Mouse (Mus musculus) myocyte (in vitro differentiated cells): ENCODE measurements around the gene Ergic1. TPM values are rescaled to one million over a fixed set of nuclear protein-coding genes. Genes with fewer than 3 reads are reported as not detected.

ENCODE experiments used
- H3K27me3 ChIP-seq: one replicate; pipeline ENCODE4 v1.6.1; 2011; ENCODE audit not compliant: control insufficient read depth, insufficient read depth, insufficient read length
- H3K36me3 ChIP-seq: one replicate; pipeline ENCODE4 v1.6.1; 2011; ENCODE audit not compliant: control insufficient read depth, insufficient read depth
- H3K4me2 ChIP-seq: one replicate; pipeline ENCODE4 v1.6.1; 2011; ENCODE audit warnings: low read depth, control low read depth
- H3K4me3 ChIP-seq: one replicate; pipeline ENCODE4 v1.5.1; 2011; ENCODE audit warnings: mild to moderate bottlenecking, control low read depth, moderate library complexity
- H3K79me2 ChIP-seq: one replicate; pipeline ENCODE4 v1.6.1; 2011; ENCODE audit not compliant: control insufficient read depth, insufficient read depth
- H3ac ChIP-seq: one replicate; pipeline ENCODE4 v1.6.1; 2011; ENCODE audit not compliant: control insufficient read depth, insufficient read length
- CEBPB ChIP-seq: IDR thresholded peaks from 2 replicates; pipeline ENCODE4 v1.6.1; 2011; ENCODE audit warnings: mild to moderate bottlenecking, moderate library complexity; ENCODE audit not compliant: poor library complexity, insufficient read depth, severe bottlenecking
- E2F4 ChIP-seq: IDR thresholded peaks from one replicate; pipeline ENCODE4 v1.6.1; 2011; ENCODE audit warnings: mild to moderate bottlenecking, control low read depth, moderate library complexity; ENCODE audit not compliant: insufficient read depth
- MAX ChIP-seq: IDR thresholded peaks from one replicate; pipeline ENCODE4 v1.6.1; 2011; ENCODE audit warnings: low read depth, mild to moderate bottlenecking, control low read depth
- MYOD1 ChIP-seq, 3 experiments: IDR thresholded peaks; one replicate each; pipeline ENCODE4 v1.6.1; 2011; ENCODE audit warnings: control low read depth in 2 of 3, low read depth in 2 of 3, mild to moderate bottlenecking in 2 of 3, moderate library complexity in 1 of 3; ENCODE audit not compliant: insufficient read length in 2 of 3, control insufficient read depth in 1 of 3
- MYOG ChIP-seq, 3 experiments: IDR thresholded peaks; one replicate each; pipeline ENCODE4 v1.6.1; 2011; ENCODE audit warnings: control low read depth in 2 of 3, low read depth in 2 of 3, mild to moderate bottlenecking in 2 of 3; ENCODE audit not compliant: insufficient read length in 2 of 3, control insufficient read depth in 1 of 3, insufficient read depth in 1 of 3
- POLR2A ChIP-seq: IDR thresholded peaks from one replicate; pipeline ENCODE4 v1.6.1; 2011; ENCODE audit warnings: low read depth, mild to moderate bottlenecking, control low read depth, moderate library complexity; ENCODE audit not compliant: insufficient read length
- POLR2AphosphoS2 ChIP-seq: IDR thresholded peaks from one replicate; pipeline ENCODE4 v1.6.1; 2011; ENCODE audit warnings: low read depth, control low read depth; ENCODE audit not compliant: insufficient read length
- REST ChIP-seq: IDR thresholded peaks from one replicate; pipeline ENCODE4 v1.6.1; 2011; ENCODE audit warnings: mild to moderate bottlenecking, control low read depth, moderate library complexity; ENCODE audit not compliant: insufficient read depth, insufficient read length
- SRF ChIP-seq: IDR thresholded peaks from one replicate; pipeline ENCODE4 v1.6.1; 2011; ENCODE audit warnings: low read depth; ENCODE audit not compliant: control insufficient read depth, insufficient read length
- TCF12 ChIP-seq: IDR thresholded peaks from one replicate; pipeline ENCODE4 v1.6.1; 2011; ENCODE audit warnings: mild to moderate bottlenecking, control low read depth; ENCODE audit not compliant: poor library complexity, insufficient read depth, severe bottlenecking
- TCF3 ChIP-seq: IDR thresholded peaks from one replicate; pipeline ENCODE4 v1.6.1; 2011; ENCODE audit warnings: low read depth, control low read depth; ENCODE audit not compliant: insufficient read length
- USF1 ChIP-seq: IDR thresholded peaks from one replicate; pipeline ENCODE4 v1.6.1; 2011; ENCODE audit warnings: low read depth, mild to moderate bottlenecking, control low read depth, moderate library complexity
- polyA plus RNA-seq: library from polyadenylated mRNA; unstranded; fragments of >200 nt; fragmentation: generic; extraction: Trizol; gene quantifications from one replicate; pipeline ENCODE4 v1.2.1, GENCODE M21; 2012; ENCODE audit warnings: missing spikeins

Gene Ergic1
- polyA plus RNA-seq, 1 experiment: 102 TPM

DNA sequence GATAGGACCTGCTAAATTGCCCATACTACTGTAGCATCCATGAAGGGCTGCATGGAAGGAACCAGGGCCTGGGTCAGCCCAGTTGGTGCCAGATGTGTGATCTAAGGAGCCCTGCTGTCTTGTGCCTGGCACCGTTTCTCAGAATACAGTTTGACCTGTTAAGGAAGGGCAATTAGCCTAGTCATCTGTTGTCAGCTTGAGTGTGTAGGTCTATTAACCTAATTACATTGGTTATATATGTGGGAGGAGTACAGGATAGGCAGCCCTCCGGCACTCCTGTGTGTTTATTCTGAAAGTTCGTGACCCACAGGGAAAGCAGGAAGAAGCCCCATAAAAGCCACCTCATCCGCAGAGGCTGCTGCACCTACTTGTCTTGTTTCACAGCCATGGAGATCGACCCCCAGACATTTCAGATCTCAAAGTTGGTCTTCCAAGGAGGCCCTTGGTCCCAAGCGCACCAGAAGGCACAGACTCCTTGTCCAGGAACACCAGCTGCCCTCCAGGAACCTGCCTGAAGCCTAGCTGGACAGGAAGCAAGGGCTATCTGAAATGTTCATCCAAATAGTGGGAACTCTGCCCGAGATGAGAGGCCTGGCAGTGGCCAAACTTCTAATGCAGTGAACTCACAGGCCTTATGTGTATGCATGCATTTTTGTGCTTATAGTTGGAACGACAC, 6.0 kb downstream of the Ergic1 start:
- no peak overlapping the region for H3K4me2 ChIP-seq
- peaks cover 65% of the 10 kb centered on the region for H3K79me2 ChIP-seq
- H3K27me3 ChIP-seq: no peaks in the 10 kb centered on the region
- peaks cover 13% of the 10 kb centered on the region for H3K36me3 ChIP-seq
- H3K4me3 ChIP-seq: no peak overlapping the region
- TF ChIP-seq TCF3 (no peak), TCF12 (no peak), POLR2A (no peak), POLR2AphosphoS2 (no peak), CEBPB (no peak), MYOG (IDR thresholded peaks at IDR 0.05; ENCODE audit: control insufficient read depth in 1 of 3, insufficient read depth in 1 of 3, insufficient read length in 2 of 3, low read depth in 2 of 3) (no peak), SRF (no peak), USF1 (no peak), E2F4 (no peak), MAX (no peak), REST (no peak), MYOD1 (IDR thresholded peaks at IDR 0.05; ENCODE audit: control insufficient read depth in 1 of 3, insufficient read length in 2 of 3, low read depth in 2 of 3) (no peak)
- H3ac ChIP-seq: no peak overlapping the region

GRCm38 (mm10) chr17:26567818-26568173, 6.5 kb downstream of the Ergic1 start:
- TF ChIP-seq CEBPB (no peak), REST (no peak), E2F4 (no peak), TCF12 (no peak), USF1 (no peak), TCF3 (no peak), SRF (no peak), MAX (no peak), MYOD1 (IDR thresholded peaks at IDR 0.05; ENCODE audit: control insufficient read depth in 1 of 3, insufficient read length in 2 of 3, low read depth in 2 of 3) (peak; percentile 52 to 95 (median 92)), MYOG (IDR thresholded peaks at IDR 0.05; ENCODE audit: control insufficient read depth in 1 of 3, insufficient read depth in 1 of 3, insufficient read length in 2 of 3, low read depth in 2 of 3) (peak in 2 of 3 experiments; percentile 55 to 89), POLR2AphosphoS2 (no peak), POLR2A (no peak)
- Histone ChIP-seq H3K36me3 (peaks cover 13% of the 10 kb centered on the region), H3ac (no peak overlapping the region)

DNA sequence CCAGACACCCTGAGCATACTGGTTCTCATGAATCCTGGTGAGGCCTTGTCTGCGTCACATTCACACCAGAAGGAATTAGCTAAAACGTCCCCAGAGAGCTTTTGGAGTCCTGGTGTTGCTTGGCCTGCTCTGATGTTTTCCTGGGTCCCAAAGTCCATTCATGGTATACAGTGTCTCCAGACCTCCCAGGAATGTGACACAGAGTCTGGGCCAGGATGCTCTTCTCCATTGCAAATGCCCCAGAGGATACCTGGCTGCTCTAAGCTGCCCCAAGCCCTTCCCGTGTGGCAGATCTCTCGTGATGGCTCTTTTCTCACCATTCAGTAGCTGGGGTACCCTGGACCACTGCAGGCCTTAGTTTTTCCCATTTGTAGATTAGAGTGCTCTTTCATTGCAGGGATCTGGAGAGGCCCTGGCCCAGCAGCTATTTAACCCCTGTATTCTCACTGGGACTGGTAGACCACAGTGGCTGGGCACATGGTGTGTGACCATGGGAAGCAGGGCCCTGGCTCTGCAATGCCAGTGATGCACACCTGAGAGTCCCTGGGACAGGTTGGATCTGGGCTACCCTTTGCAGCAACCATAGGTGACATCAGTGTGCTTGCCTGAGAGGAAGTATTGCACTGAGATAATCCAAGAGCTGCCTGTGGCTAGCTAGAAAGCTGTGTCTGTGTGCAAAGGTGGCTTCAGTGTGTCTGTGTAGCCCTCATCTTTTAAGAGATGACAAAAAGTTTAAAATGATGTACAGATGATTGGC, 8.5 kb downstream of the Ergic1 start:
- H3ac ChIP-seq: no peak overlapping the region
- TF ChIP-seq POLR2AphosphoS2 (no peak), MYOG (IDR thresholded peaks at IDR 0.05; ENCODE audit: control insufficient read depth in 1 of 3, insufficient read depth in 1 of 3, insufficient read length in 2 of 3, low read depth in 2 of 3) (no peak), REST (no peak), MAX (no peak), TCF12 (no peak), CEBPB (no peak), SRF (no peak), POLR2A (no peak), USF1 (no peak), TCF3 (no peak), MYOD1 (IDR thresholded peaks at IDR 0.05; ENCODE audit: control insufficient read depth in 1 of 3, insufficient read length in 2 of 3, low read depth in 2 of 3) (no peak), E2F4 (no peak)

More at GRCm38 (mm10) chr17:26567818-26568173, 6.5 kb downstream of the Ergic1 start:
- Histone ChIP-seq H3K4me2 (no peak overlapping the region), H3K4me3 (no peak overlapping the region), H3K27me3 (no peaks in the 10 kb centered on the region), H3K79me2 (peaks cover 65% of the 10 kb centered on the region)

DNA sequence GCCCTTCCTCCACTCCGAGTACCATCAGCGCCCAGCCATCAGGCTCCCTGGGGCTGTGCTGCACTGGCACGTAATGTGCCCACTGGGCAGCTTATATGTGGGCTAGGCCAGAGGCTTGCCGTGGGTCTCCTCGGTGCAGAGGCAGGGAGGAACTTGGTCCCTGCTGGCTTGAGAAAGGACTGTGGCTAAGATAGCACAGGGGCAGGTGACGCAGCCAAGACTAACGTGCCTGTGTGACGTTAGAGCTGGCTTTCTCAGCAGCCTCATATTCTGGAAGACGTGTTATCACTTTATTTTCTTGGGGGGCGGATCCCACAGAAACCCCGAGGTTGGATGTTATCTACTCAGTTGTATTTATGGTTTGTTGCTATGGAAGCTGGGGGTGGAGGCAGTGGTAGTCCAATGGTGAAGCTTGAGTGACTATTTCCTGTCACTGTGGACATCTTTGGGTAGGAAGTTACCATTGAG, 9.4 kb downstream of the Ergic1 start:
- H3K27me3 ChIP-seq: no peaks in the 10 kb centered on the region
- H3K4me3 ChIP-seq: no peak overlapping the region
- no peak overlapping the region for H3ac ChIP-seq
- peaks cover 76% of the 10 kb centered on the region for H3K79me2 ChIP-seq
- H3K36me3 ChIP-seq: peaks cover 6% of the 10 kb centered on the region
- no peak for TF ChIP-seq USF1
- no peak for TF ChIP-seq POLR2A
- no peak for TF ChIP-seq TCF3
- no peak for TF ChIP-seq POLR2AphosphoS2
- no peak for TF ChIP-seq SRF
- H3K4me2 ChIP-seq: no peak overlapping the region

More for the DNA sequence above, 8.5 kb downstream of the Ergic1 start:
- Histone ChIP-seq H3K4me2 (no peak overlapping the region), H3K79me2 (peaks cover 67% of the 10 kb centered on the region), H3K27me3 (no peaks in the 10 kb centered on the region), H3K4me3 (no peak overlapping the region), H3K36me3 (peaks cover 12% of the 10 kb centered on the region)
